Mouse (Mus musculus): ENCODE data around the gene Fggy. TPM values are rescaled to one million over a fixed set of nuclear protein-coding genes. Genes with fewer than 3 reads are reported as not detected.

Fggy gene
- polyA plus RNA-seq, 2 experiments = 14.9 to 19.3 TPM

GRCm38 (mm10) chr4:95648801-95649551 lies 91.7 kb downstream of the Fggy start:
- no peaks in the 10 kb centered on the region for H3K36me3 ChIP-seq (replicated peaks; ENCODE audit: control insufficient read depth, insufficient read depth, low read depth)
- no peak overlapping the region for H3K4me2 ChIP-seq (ENCODE audit: low read depth)
- H3K27me3 ChIP-seq (ENCODE audit: control insufficient read depth, insufficient read depth, low read length) = no peaks in the 10 kb centered on the region
- ATAC-seq (ENCODE audit: insufficient read depth) = no peak
- no peak for TF ChIP-seq EP300 (IDR thresholded peaks at IDR 0.05; ENCODE audit: low read depth)
- TF ChIP-seq CTCF (IDR thresholded peaks at IDR 0.05; ENCODE audit: low read depth) = no peak
- no peaks in the 10 kb centered on the region; a peak in 1 of 4 replicates for H3K4me1 ChIP-seq (replicated peaks; ENCODE audit: control insufficient read depth in 2 of 2, insufficient read depth in 2 of 2, low read length in 1 of 2)
- no peak overlapping the region for H3K9ac ChIP-seq (replicated peaks)
- no peak overlapping the region for H3K27ac ChIP-seq
- no peak for DNase-seq (ENCODE audit: low read depth in 3 of 3, low spot score in 3 of 3)
- H3K9me3 ChIP-seq (ENCODE audit: control insufficient read depth, low read length) = no peaks in the 10 kb centered on the region
- 53% methylated on average over 3 of the region's 3 CpGs for WGBS (ENCODE audit: insufficient replicate concordance)
- no peak overlapping the region for H3K4me3 ChIP-seq (ENCODE audit: insufficient read depth in 1 of 2, low read depth in 2 of 2, low read length in 2 of 2)

GRCm38 (mm10) chr4:95649552-95649905 lies 92.2 kb downstream of the Fggy start:
- Histone ChIP-seq H3K4me1 (replicated peaks; ENCODE audit: control insufficient read depth in 2 of 2, insufficient read depth in 2 of 2, low read length in 1 of 2) (no peaks in the 10 kb centered on the region; a peak in 1 of 4 replicates), H3K36me3 (replicated peaks; ENCODE audit: control insufficient read depth, insufficient read depth, low read depth) (no peaks in the 10 kb centered on the region), H3K9ac (replicated peaks) (no peak overlapping the region), H3K27me3 (ENCODE audit: control insufficient read depth, insufficient read depth, low read length) (no peaks in the 10 kb centered on the region), H3K4me3 (ENCODE audit: insufficient read depth in 1 of 2, low read depth in 2 of 2, low read length in 2 of 2) (no peak overlapping the region), H3K4me2 (ENCODE audit: low read depth) (no peak overlapping the region), H3K9me3 (ENCODE audit: control insufficient read depth, low read length) (no peaks in the 10 kb centered on the region), H3K27ac (no peak overlapping the region)
- 80% methylated on average over 3 of the region's 3 CpGs for WGBS (ENCODE audit: insufficient replicate concordance)
- TF ChIP-seq CTCF (IDR thresholded peaks at IDR 0.05; ENCODE audit: low read depth) (no peak), EP300 (IDR thresholded peaks at IDR 0.05; ENCODE audit: low read depth) (no peak)
- DNase-seq (ENCODE audit: low read depth in 3 of 3, low spot score in 3 of 3) (no peak), ATAC-seq (ENCODE audit: insufficient read depth) (no peak)

GRCm38 (mm10) chr4:95649980-95650379 lies 92.7 kb downstream of the Fggy start:
- TF ChIP-seq CTCF (IDR thresholded peaks at IDR 0.05; ENCODE audit: low read depth) (no peak), EP300 (IDR thresholded peaks at IDR 0.05; ENCODE audit: low read depth) (no peak)
- H3K27ac ChIP-seq = no peak overlapping the region
- 60% methylated on average over 6 of the region's 6 CpGs for WGBS (ENCODE audit: insufficient replicate concordance)
- H3K27me3 ChIP-seq (ENCODE audit: control insufficient read depth, insufficient read depth, low read length) = no peaks in the 10 kb centered on the region
- ATAC-seq (ENCODE audit: insufficient read depth) (no peak), DNase-seq (ENCODE audit: low read depth in 3 of 3, low spot score in 3 of 3) (no peak)
- H3K4me2 ChIP-seq (ENCODE audit: low read depth) = no peak overlapping the region
- H3K4me1 ChIP-seq (replicated peaks; ENCODE audit: control insufficient read depth in 2 of 2, insufficient read depth in 2 of 2, low read length in 1 of 2) = no peaks in the 10 kb centered on the region; a peak in 1 of 4 replicates
- H3K36me3 ChIP-seq (replicated peaks; ENCODE audit: control insufficient read depth, insufficient read depth, low read depth) = no peaks in the 10 kb centered on the region
- H3K9me3 ChIP-seq (ENCODE audit: control insufficient read depth, low read length) = no peaks in the 10 kb centered on the region
- H3K4me3 ChIP-seq (ENCODE audit: insufficient read depth in 1 of 2, low read depth in 2 of 2, low read length in 2 of 2) = no peak overlapping the region
- H3K9ac ChIP-seq (replicated peaks) = no peak overlapping the region

- no peak for ATAC-seq (ENCODE audit: insufficient read depth)
- no peak for DNase-seq (ENCODE audit: low read depth in 3 of 3, low spot score in 3 of 3)
- no peaks in the 10 kb centered on the region for H3K27me3 ChIP-seq (ENCODE audit: control insufficient read depth, insufficient read depth, low read length)
- H3K9ac ChIP-seq (replicated peaks) = no peak overlapping the region
- WGBS (ENCODE audit: insufficient replicate concordance) = 51% methylated on average over 6 of the region's 6 CpGs
- no peak overlapping the region for H3K4me2 ChIP-seq (ENCODE audit: low read depth)
- H3K4me3 ChIP-seq (ENCODE audit: insufficient read depth in 1 of 2, low read depth in 2 of 2, low read length in 2 of 2) = no peak overlapping the region
- H3K27ac ChIP-seq = no peak overlapping the region
- TF ChIP-seq EP300 (IDR thresholded peaks at IDR 0.05; ENCODE audit: low read depth) (no peak), CTCF (IDR thresholded peaks at IDR 0.05; ENCODE audit: low read depth) (no peak)
- no peaks in the 10 kb centered on the region; a peak in 1 of 4 replicates for H3K4me1 ChIP-seq (replicated peaks; ENCODE audit: control insufficient read depth in 2 of 2, insufficient read depth in 2 of 2, low read length in 1 of 2)
- H3K9me3 ChIP-seq (ENCODE audit: control insufficient read depth, low read length) = no peaks in the 10 kb centered on the region
- no peaks in the 10 kb centered on the region for H3K36me3 ChIP-seq (replicated peaks; ENCODE audit: control insufficient read depth, insufficient read depth, low read depth)
These were observed 94.7 kb downstream of the Fggy start for GRCm38 (mm10) chr4:95652044-95652443.

- Histone ChIP-seq H3K4me1 (replicated peaks; ENCODE audit: control insufficient read depth in 2 of 2, insufficient read depth in 2 of 2, low read length in 1 of 2) (no peaks in the 10 kb centered on the region; a peak in 1 of 4 replicates), H3K27me3 (ENCODE audit: control insufficient read depth, insufficient read depth, low read length) (no peaks in the 10 kb centered on the region), H3K9me3 (ENCODE audit: control insufficient read depth, low read length) (no peaks in the 10 kb centered on the region), H3K4me3 (ENCODE audit: insufficient read depth in 1 of 2, low read depth in 2 of 2, low read length in 2 of 2) (no peak overlapping the region), H3K27ac (no peak overlapping the region), H3K36me3 (replicated peaks; ENCODE audit: control insufficient read depth, insufficient read depth, low read depth) (no peaks in the 10 kb centered on the region), H3K9ac (replicated peaks) (no peak overlapping the region), H3K4me2 (ENCODE audit: low read depth) (no peak overlapping the region)
- DNase-seq (ENCODE audit: low read depth in 3 of 3, low spot score in 3 of 3) (no peak), ATAC-seq (ENCODE audit: insufficient read depth) (no peak)
- WGBS (ENCODE audit: insufficient replicate concordance) = 49% methylated on average over 3 of the region's 4 CpGs
- TF ChIP-seq CTCF (IDR thresholded peaks at IDR 0.05; ENCODE audit: low read depth) (no peak), EP300 (IDR thresholded peaks at IDR 0.05; ENCODE audit: low read depth) (no peak)
These were observed 96.1 kb downstream of the Fggy start for GRCm38 (mm10) chr4:95653296-95653912.

All from liver, embryonic 14.5 days (tissue).